Comparison of ENCODE assay signal across 9 mouse cellular contexts in genomic region chr3:16043315-16043714, GRCm38 (mm10). TPM values are rescaled to one million over a fixed set of nuclear protein-coding genes. Genes with fewer than 3 reads are reported as not detected.
DNase-seq lines count a peak whose midpoint lies in the region; ATAC-seq and TF ChIP-seq lines count a peak whose summit lies in the region.
"Had no signal": no experiment of that assay in that cellular context is flagged by ENCODE, and none has a peak within 500 bp of the region (broad histone marks: within the 10 kb centered on the region; RNA-seq: fewer than 3 reads in every experiment).

No protein-coding gene starts in this region.

- WGBS in heart, postnatal 0 days, result 0% methylated on average over 1 of the region's 1 CpGs

- no peaks in the 10 kb centered on the region for H3K4me1 ChIP-seq in heart, postnatal 0 days (ENCODE audit: control insufficient read depth, insufficient read depth)
- H3K4me1 ChIP-seq: hindbrain, embryonic 15.5 days had no signal

- intact Hi-C loops in left cerebral cortex, adult 2 months (cut with DNase I), result loop anchor here (2.0 to 10.0 kb wide), 2 partner anchors 779 to 1359 kb away; no protein-coding TSS in a partner anchor

- TF ChIP-seq CTCF in heart, postnatal 0 days (IDR thresholded peaks at IDR 0.05; ENCODE audit: low read depth), result peak; percentile 46
- peak; percentile 61 for TF ChIP-seq CTCF in left cerebral cortex, adult 2 months (IDR thresholded peaks at IDR 0.05)

- no peak for DNase-seq in heart, postnatal 0 days (ENCODE audit: low spot score)
- no peak for DNase-seq in heart, adult 8-10 months (ENCODE audit: low spot score)
- DNase-seq in A20 (ENCODE audit: low read depth, low spot score), result peak; percentile 73
- peak; percentile 32 for DNase-seq in adrenal gland, postnatal 14 days
- peak; percentile 11 to 16 for DNase-seq in frontal cortex, postnatal 25 days (ENCODE audit: low spot score in 2 of 2)
- peak; percentile 22 to 24 for DNase-seq in left cerebral cortex, adult 2 months (ENCODE audit: extremely low spot score in 1 of 2, low spot score in 2 of 2)

- H3K27ac ChIP-seq in heart, postnatal 0 days (ENCODE audit: low read depth), result no peak overlapping the region
- H3K27ac ChIP-seq in left cerebral cortex, adult 2 months, result no peak overlapping the region
- H3K27ac ChIP-seq: hindbrain, embryonic 15.5 days had no signal

- no peaks in the 10 kb centered on the region for H3K9me3 ChIP-seq in heart, postnatal 0 days (replicated peaks; ENCODE audit: control insufficient read depth, low read length)
- H3K9me3 ChIP-seq: hindbrain, embryonic 15.5 days had no signal

- no peaks in the 10 kb centered on the region for H3K27me3 ChIP-seq in heart, postnatal 0 days (ENCODE audit: control insufficient read depth, insufficient read depth, low read length)
- H3K27me3 ChIP-seq: hindbrain, embryonic 15.5 days had no signal

- no peak overlapping the region for H3K4me2 ChIP-seq in heart, postnatal 0 days (ENCODE audit: low read depth, low read length)
- H3K4me2 ChIP-seq: hindbrain, embryonic 15.5 days had no signal

- TF ChIP-seq EP300 in heart, postnatal 0 days (IDR thresholded peaks at IDR 0.05; ENCODE audit: low read depth), result no peak

- no peak overlapping the region for H3K4me3 ChIP-seq in heart, postnatal 0 days (ENCODE audit: low read depth, low read length)
- H3K4me3 ChIP-seq in left cerebral cortex, adult 2 months, result no peak overlapping the region
- H3K4me3 ChIP-seq: hindbrain, embryonic 15.5 days had no signal

- no peak overlapping the region for H3K9ac ChIP-seq in heart, postnatal 0 days (replicated peaks; ENCODE audit: low read depth, low read length)
- H3K9ac ChIP-seq: hindbrain, embryonic 15.5 days had no signal

- no peaks in the 10 kb centered on the region for H3K36me3 ChIP-seq in heart, postnatal 0 days (replicated peaks; ENCODE audit: control insufficient read depth, insufficient read depth, low read length)
- H3K36me3 ChIP-seq: hindbrain, embryonic 15.5 days had no signal

- no peak for ATAC-seq in heart, postnatal 0 days (ENCODE audit: insufficient read depth, low read depth)
- ATAC-seq in neutrophil, adult 5-6 weeks (ENCODE audit: extremely low read depth, insufficient number of reproducible peaks, low FRiP score, poor library complexity, severe bottlenecking), result peak; percentile 90
- ATAC-seq in erythroid progenitor cell, adult 5-6 weeks (replicated peaks; ENCODE audit: low FRiP score, poor library complexity, severe bottlenecking), result no peak

RNA-seq across cellular contexts. Expression of gene Gm5150, which starts 37.1 kb away (rescaled TPM):
- total RNA-seq in heart, postnatal 0 days (2014; rRNA removed; ENCODE audit: low replicate concordance), result not detected in 2 replicates
- 0.12 TPM in 1 of 2 replicates, not detected in the other for polyA plus RNA-seq in heart, postnatal 0 days (2015; fragmentation: Nextera tagmentation; extraction: Ambion mirVana)
- total RNA-seq in heart, adult 8-10 months (2022), result under 1 TPM in 1 of 4 experiments, not detected in 3; 0.46 TPM
- not detected in 2 replicates for total RNA-seq in adrenal gland, postnatal 14 days (2021)
- not detected for total RNA-seq in left cerebral cortex, adult 2 months (2021)
- total RNA-seq in neutrophil, adult 5-6 weeks (2017), result 149 TPM in 2 replicates
- 4.0 and 7.1 TPM in 2 replicates for total RNA-seq in erythroid progenitor cell, adult 5-6 weeks (2015; ENCODE audit: low replicate concordance)
- total RNA-seq in erythroid progenitor cell, adult 5-6 weeks (2017; ENCODE audit: low replicate concordance), result 0.77 TPM in 1 of 2 replicates, not detected in the other
- polyA plus RNA-seq: hindbrain, embryonic 15.5 days had no signal

Comparison
In these comparisons a context has a peak if more than half of its experiments do, and no peak if none do; other contexts are left out.
1. DNase-seq: peak in A20 (single experiment), adrenal gland, postnatal 14 days (single experiment), frontal cortex, postnatal 25 days (2 of 2) and left cerebral cortex, adult 2 months (2 of 2); none in heart, postnatal 0 days (single experiment) and heart, adult 8-10 months (single experiment).
2. RNA of gene Gm5150, which starts 37.1 kb away (total RNA-seq): 149 TPM in neutrophil, adult 5-6 weeks; 0.77 to 7.1 TPM in erythroid progenitor cell, adult 5-6 weeks, 0.46 TPM in heart, adult 8-10 months, not detected in heart, postnatal 0 days, not detected in adrenal gland, postnatal 14 days and not detected in left cerebral cortex, adult 2 months; every median in the first group is over 10 times any median in the second.